Mouse (Mus musculus): ENCODE measurements around the gene Ttyh3.

Ttyh3 gene

DNA sequence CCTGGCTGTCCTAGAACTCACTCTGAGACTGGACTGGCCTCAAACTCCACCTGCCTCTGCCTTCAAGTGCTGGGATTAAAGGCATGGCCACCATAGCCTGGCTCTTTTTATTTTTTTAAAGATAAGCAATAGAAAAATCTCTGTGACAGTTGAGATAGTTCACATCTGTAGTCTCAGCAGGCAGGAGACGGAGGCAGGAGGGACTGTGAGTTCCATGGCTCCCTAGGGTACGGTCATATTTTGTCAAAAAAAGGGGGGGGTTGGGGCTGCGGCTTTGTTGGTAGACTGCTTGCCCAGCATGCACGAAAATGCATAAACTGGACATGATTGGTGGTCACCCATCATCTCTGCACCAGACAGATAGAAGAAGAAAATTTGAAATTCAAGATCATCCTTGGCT lies 77.6 kb downstream of the Ttyh3 start:
- DNase-seq: peak; percentile 91
